Mouse (Mus musculus) midbrain, postnatal 0 days (tissue): ENCODE measurements at regions not wholly inside any gene's neighbourhood (a gene's known extent, or its start where the extent isn't known, plus 50 kb on each side); places are given as distances from the start of the nearest gene placed in this dataset.
"Not testable (repeated sequence)": the region's sequence is repeated elsewhere in the genome, so short reads cannot be mapped to it uniquely, and the experiment has no call there.

Experiments used
- ATAC-seq: fragments of 200-750 bp; cut with Nextera tagmentation; 2 replicates; pipeline ENCODE4 v1.8.0; 2017; ENCODE audit warnings: moderate number of reproducible peaks, mild to moderate bottlenecking, moderate TSS enrichment, moderate library complexity; ENCODE audit not compliant: low FRiP score
- DNase-seq: peaks from one replicate; pipeline ENCODE4 v3.0.0-alpha.2; 2015; ENCODE audit warnings: low spot score
- H3K27ac ChIP-seq: fragments of 300-500 bp; sonication (generic); 2 replicates; pipeline ENCODE4 v1.5.1; 2014; ENCODE audit warnings: low read depth, mild to moderate bottlenecking, low read length, mixed read lengths
- H3K27me3 ChIP-seq: fragments of 300-500 bp; sonication (generic); 2 replicates; pipeline ENCODE4 v1.6.1; 2014; ENCODE audit warnings: low read length, control low read depth, mixed read lengths; ENCODE audit not compliant: insufficient read depth
- H3K36me3 ChIP-seq: fragments of 300-500 bp; sonication (generic); 2 replicates; pipeline ENCODE4 v1.6.1; 2014; ENCODE audit warnings: low read length, control low read depth, mixed read lengths; ENCODE audit not compliant: insufficient read depth
- H3K4me1 ChIP-seq: fragments of 300-500 bp; sonication (generic); 2 replicates; pipeline ENCODE4 v1.6.1; 2014; ENCODE audit warnings: mild to moderate bottlenecking, control low read depth, antibody characterized with exemption, low read length, mixed read lengths; ENCODE audit not compliant: insufficient read depth
- H3K4me2 ChIP-seq: fragments of 300-500 bp; sonication (generic); 2 replicates; pipeline ENCODE4 v1.6.1; 2014; ENCODE audit warnings: low read depth, mild to moderate bottlenecking, low read length, mixed read lengths; ENCODE audit not compliant: poor library complexity, severe bottlenecking
- H3K4me3 ChIP-seq: fragments of 300-500 bp; sonication (generic); 2 replicates; pipeline ENCODE4 v1.5.1; 2014; ENCODE audit warnings: low read depth, mild to moderate bottlenecking, low read length, moderate library complexity
- H3K9ac ChIP-seq: fragments of 300-500 bp; sonication (generic); replicated peaks from 2 replicates; pipeline ENCODE4 v1.6.1; 2014; ENCODE audit warnings: mild to moderate bottlenecking, low read length, moderate library complexity, mixed read lengths; ENCODE audit not compliant: poor library complexity, severe bottlenecking
- H3K9me3 ChIP-seq: fragments of 300-500 bp; sonication (generic); 2 replicates; pipeline ENCODE4 v1.6.1; 2016; ENCODE audit warnings: low read length, control low read depth
- CTCF ChIP-seq: IDR thresholded peaks from 2 replicates; pipeline ENCODE4 v1.5.1; 2016; ENCODE audit warnings: antibody characterized with exemption, mild to moderate bottlenecking
- WGBS: fragments of 180-500 bp; shearing (Covaris S2); extraction: QIAGEN DNeasy Blood & Tissue Kit; methylation state at CpG from one replicate; pipeline ENCODE4 v1.1.7; 2014; 5-methylcytosine and 5-hydroxymethylcytosine counted together

DNA sequence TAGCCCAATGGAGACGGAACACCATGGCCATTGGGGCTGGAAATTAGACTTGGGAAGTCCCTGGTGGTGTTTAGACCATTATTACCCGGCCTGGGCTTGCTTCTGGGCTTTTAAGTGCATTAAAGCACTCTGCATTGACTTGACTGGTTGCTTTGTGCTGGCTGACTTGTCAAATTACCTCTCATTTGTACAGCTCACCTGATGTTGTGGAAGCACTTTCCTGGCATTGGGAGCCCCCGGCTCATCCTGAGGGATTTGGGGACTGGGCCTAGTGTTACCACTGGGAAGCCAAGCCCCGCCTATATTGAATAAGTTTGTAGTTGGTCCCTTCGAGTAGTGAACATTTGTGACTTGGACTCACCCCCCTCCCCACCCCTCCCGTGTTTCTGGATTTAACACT, 75.5 kb upstream of the Sh3gl3 start:
- no peak for DNase-seq
- no peak overlapping the region for H3K27ac ChIP-seq
- TF ChIP-seq CTCF, result no peak
- no peaks in the 10 kb centered on the region for H3K9me3 ChIP-seq
- no peaks in the 10 kb centered on the region for H3K4me1 ChIP-seq
- no peak overlapping the region for H3K9ac ChIP-seq
- no peaks in the 10 kb centered on the region for H3K27me3 ChIP-seq
- 83% methylated on average over 6 of the region's 6 CpGs for WGBS
- ATAC-seq, result no peak
- H3K4me3 ChIP-seq, result no peak overlapping the region
- no peaks in the 10 kb centered on the region for H3K36me3 ChIP-seq
- H3K4me2 ChIP-seq, result no peak overlapping the region

DNA sequence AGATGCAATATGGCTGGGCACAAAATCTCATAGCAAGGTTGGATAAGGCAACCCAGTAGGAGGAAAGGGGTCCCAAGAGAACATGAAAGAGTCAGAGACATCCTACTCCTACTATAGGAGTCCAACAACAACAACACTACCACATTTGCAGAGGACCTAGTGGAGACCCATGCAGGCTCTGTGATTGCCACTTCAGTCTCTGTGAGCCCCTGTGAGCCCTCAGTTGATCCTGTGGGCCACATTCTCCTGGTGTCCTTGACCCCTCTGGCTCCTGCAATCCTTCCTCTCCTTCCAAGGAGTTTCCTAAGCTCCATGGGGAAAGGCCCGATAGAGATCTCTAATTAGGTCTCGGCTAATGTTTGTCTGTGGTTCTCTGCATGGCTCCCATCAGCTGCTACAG, 72.3 kb upstream of the Sh3gl3 start:
- no peaks in the 10 kb centered on the region for H3K36me3 ChIP-seq
- no peak for ATAC-seq
- DNase-seq, result no peak
- no peak overlapping the region for H3K27ac ChIP-seq
- WGBS, result 93% methylated on average over 2 of the region's 2 CpGs
- no peak overlapping the region for H3K4me2 ChIP-seq
- H3K4me3 ChIP-seq, result no peak overlapping the region
- H3K9me3 ChIP-seq, result no peaks in the 10 kb centered on the region
- no peak for TF ChIP-seq CTCF
- H3K4me1 ChIP-seq, result no peaks in the 10 kb centered on the region
- no peaks in the 10 kb centered on the region for H3K27me3 ChIP-seq
- H3K9ac ChIP-seq, result no peak overlapping the region

DNA sequence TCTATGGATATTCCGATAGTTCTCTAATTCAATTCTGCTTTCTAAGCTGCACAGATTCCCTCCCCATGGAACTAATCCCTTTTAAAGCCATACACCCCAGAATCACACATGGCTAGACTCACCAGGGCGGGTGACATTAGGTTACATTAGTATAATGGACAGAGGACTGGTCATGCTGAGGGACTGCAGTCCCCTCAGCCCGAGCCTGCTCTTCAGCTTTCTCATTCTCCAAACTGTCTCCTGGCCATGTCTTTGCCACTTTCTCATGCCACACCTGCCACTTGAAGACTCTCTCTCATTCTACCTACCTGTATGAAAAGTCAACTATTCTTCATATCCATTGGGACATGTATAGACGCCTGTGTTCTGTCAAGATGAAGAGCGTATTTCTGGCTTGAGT, 68.0 kb upstream of the Sh3gl3 start:
- TF ChIP-seq CTCF, result no peak
- Histone ChIP-seq H3K4me3 (no peak overlapping the region), H3K9ac (no peak overlapping the region), H3K27ac (no peak overlapping the region), H3K4me1 (no peaks in the 10 kb centered on the region), H3K36me3 (no peaks in the 10 kb centered on the region), H3K9me3 (no peaks in the 10 kb centered on the region), H3K4me2 (no peak overlapping the region), H3K27me3 (no peaks in the 10 kb centered on the region)
- 79% methylated on average over 5 of the region's 5 CpGs for WGBS
- ATAC-seq (no peak), DNase-seq (no peak)

DNA sequence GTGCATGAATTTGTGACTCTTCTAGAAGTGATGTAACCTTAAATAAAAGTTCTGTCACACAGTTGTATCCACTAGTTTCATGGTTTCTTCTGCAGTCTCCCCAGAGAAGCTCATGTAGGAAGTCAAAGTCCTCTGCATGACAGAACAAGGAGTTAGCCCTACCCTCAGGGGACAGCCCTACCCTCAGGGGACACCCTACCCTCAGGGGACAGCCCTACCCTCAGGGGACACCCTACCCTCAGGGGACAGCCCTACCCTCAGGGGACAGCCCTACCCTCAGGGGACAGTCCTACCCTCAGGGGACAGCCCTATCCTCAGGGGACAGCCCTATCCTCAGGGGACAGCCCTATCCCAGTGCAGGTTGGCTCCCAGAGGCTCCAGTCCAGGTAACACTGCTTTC, 64.5 kb upstream of the Sh3gl3 start:
- H3K36me3 ChIP-seq, ATAC-seq, H3K9ac ChIP-seq, DNase-seq, H3K9me3 ChIP-seq, H3K27me3 ChIP-seq, H3K4me3 ChIP-seq, H3K27ac ChIP-seq, H3K4me2 ChIP-seq, H3K4me1 ChIP-seq: not testable (repeated sequence)

DNA sequence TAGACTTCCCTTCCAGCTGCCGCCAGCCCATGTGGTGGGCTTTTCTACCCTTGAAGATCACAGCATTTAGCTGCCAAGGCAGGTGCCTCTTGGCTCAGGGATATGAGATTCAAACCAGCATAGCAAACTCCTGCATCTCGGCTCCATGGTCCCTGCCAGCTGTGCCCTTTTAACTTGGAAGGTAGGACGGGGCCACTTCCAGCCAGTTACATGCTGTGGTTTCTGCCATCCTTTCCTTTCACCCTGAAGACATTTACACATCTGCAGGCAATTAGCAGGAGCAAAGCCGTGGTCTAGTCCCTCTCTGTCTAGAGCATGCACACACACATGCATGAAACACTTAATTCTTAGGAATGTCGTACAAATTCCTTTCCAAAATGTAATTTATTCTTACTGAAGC, 64.1 kb upstream of the Sh3gl3 start:
- H3K9me3 ChIP-seq, result no peaks in the 10 kb centered on the region
- no peak overlapping the region for H3K27ac ChIP-seq
- ATAC-seq (no peak), DNase-seq (no peak)
- H3K4me2 ChIP-seq, result no peak overlapping the region
- 66% methylated on average over 5 of the region's 5 CpGs for WGBS
- H3K4me3 ChIP-seq, result no peak overlapping the region
- TF ChIP-seq CTCF, result no peak
- H3K9ac ChIP-seq, result no peak overlapping the region
- H3K27me3 ChIP-seq, result no peaks in the 10 kb centered on the region
- no peaks in the 10 kb centered on the region for H3K4me1 ChIP-seq
- H3K36me3 ChIP-seq, result no peaks in the 10 kb centered on the region

DNA sequence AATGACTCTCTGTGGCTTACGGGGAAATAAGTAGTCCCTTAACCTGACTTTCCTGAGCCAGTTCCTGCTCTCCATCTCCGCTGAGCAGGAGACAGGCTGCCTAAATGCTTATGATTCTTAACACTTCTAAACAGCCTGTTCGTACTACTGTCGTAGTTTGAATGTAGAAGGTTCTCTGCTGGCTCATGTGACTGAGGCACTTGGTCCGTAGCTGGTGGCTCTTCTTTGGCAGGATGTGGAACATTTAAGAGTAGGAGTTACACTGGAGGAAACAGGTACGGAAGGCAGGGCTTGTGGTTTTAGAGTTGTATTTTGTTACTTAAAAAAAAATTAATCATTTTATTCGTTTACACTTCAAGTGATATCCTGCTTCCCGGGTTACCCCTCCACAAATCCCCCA, 63.7 kb upstream of the Sh3gl3 start:
- no peak for ATAC-seq
- 83% methylated on average over 8 of the region's 8 CpGs for WGBS
- TF ChIP-seq CTCF, result no peak

DNA sequence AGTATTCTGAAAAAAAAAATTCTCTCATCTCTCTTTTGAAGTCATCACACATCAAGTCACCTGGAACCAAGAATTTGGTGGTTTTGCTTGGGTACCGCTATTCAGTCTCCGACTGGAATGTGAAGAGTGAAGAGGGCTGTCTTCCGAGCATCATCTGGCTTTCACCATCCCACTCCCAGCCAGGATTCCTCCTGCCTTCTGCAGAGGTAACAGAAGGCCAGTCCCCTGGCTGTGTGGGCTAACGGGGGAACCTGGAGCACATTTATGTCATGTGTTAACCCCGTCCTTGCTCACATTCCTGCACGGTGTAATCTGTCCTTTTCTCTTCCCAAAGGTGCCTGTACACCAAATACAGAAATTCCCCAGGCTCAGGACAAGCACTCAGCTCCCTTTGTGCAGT, 61.6 kb upstream of the Sh3gl3 start:
- Histone ChIP-seq H3K4me2 (no peak overlapping the region), H3K9me3 (no peaks in the 10 kb centered on the region), H3K9ac (no peak overlapping the region), H3K27ac (no peak overlapping the region), H3K36me3 (no peaks in the 10 kb centered on the region), H3K4me3 (no peak overlapping the region), H3K27me3 (no peaks in the 10 kb centered on the region), H3K4me1 (no peaks in the 10 kb centered on the region)
- no peak for TF ChIP-seq CTCF
- DNase-seq, result no peak
- WGBS, result 66% methylated on average over 6 of the region's 6 CpGs
- ATAC-seq, result no peak

More for the DNA sequence above, 63.7 kb upstream of the Sh3gl3 start:
- H3K27me3 ChIP-seq, result no peaks in the 10 kb centered on the region
- no peak overlapping the region for H3K4me2 ChIP-seq
- no peaks in the 10 kb centered on the region for H3K36me3 ChIP-seq
- DNase-seq, result no peak
- H3K27ac ChIP-seq, result no peak overlapping the region
- H3K9me3 ChIP-seq, result no peaks in the 10 kb centered on the region
- no peaks in the 10 kb centered on the region for H3K4me1 ChIP-seq
- H3K4me3 ChIP-seq, result no peak overlapping the region
- H3K9ac ChIP-seq, result no peak overlapping the region
